Mouse (Mus musculus) 3134 (cell line): Measurements from ENCODE around the gene Dock6.

Source experiments
- DNase-seq: peaks from one replicate; pipeline ENCODE4 v3.0.0-alpha.2; 2011; ENCODE audit warnings: low spot score; ENCODE audit not compliant: insufficient read length; ENCODE audit errors: extremely low read depth

Dock6 gene

GRCm38 (mm10) chr9:21847926-21848325 lies 4.5 kb downstream of the Dock6 start:
- no peak for DNase-seq

- DNase-seq = no peak
Measured at GRCm38 (mm10) chr9:21847425-21847824, 5.0 kb downstream of the Dock6 start.

GRCm38 (mm10) chr9:21846755-21847341 lies 5.6 kb downstream of the Dock6 start:
- DNase-seq = no peak

- DNase-seq = no peak
Measured at GRCm38 (mm10) chr9:21845381-21846080, 6.9 kb downstream of the Dock6 start.

GRCm38 (mm10) chr9:21843086-21843485 lies 9.3 kb downstream of the Dock6 start:
- no peak for DNase-seq

GRCm38 (mm10) chr9:21842391-21842790 lies 10.0 kb downstream of the Dock6 start:
- DNase-seq = no peak

- no peak for DNase-seq
Measured at GRCm38 (mm10) chr9:21841340-21841739, 11.1 kb downstream of the Dock6 start.

GRCm38 (mm10) chr9:21840115-21840787 lies 12.2 kb downstream of the Dock6 start:
- peak; percentile 38 for DNase-seq

- no peak for DNase-seq
Measured at GRCm38 (mm10) chr9:21837690-21838089, 14.7 kb downstream of the Dock6 start.

GRCm38 (mm10) chr9:21835258-21835912 lies 17.1 kb downstream of the Dock6 start, which contains the start of gene Angptl8:
Gene Angptl8, plus strand, starts transcription at chr9:21835510.
- DNase-seq = no peak

- DNase-seq = no peak
Measured at GRCm38 (mm10) chr9:21831558-21832240, 20.7 kb downstream of the Dock6 start.

GRCm38 (mm10) chr9:21830936-21831335 lies 21.5 kb downstream of the Dock6 start:
- no peak for DNase-seq

- no peak for DNase-seq
Measured at GRCm38 (mm10) chr9:21830461-21830850, 22.0 kb downstream of the Dock6 start.

GRCm38 (mm10) chr9:21829834-21830460 lies 22.5 kb downstream of the Dock6 start:
- no peak for DNase-seq

- DNase-seq = no peak
Measured at GRCm38 (mm10) chr9:21824366-21824765, 28.1 kb downstream of the Dock6 start.

GRCm38 (mm10) chr9:21823957-21824356 lies 28.5 kb downstream of the Dock6 start:
- no peak for DNase-seq

- DNase-seq = no peak
Measured at GRCm38 (mm10) chr9:21822686-21823085, 29.7 kb downstream of the Dock6 start.

- no peak for DNase-seq
Measured at GRCm38 (mm10) chr9:21820183-21820582, 32.3 kb downstream of the Dock6 start.

- DNase-seq = no peak
Measured at GRCm38 (mm10) chr9:21819181-21819729, 33.2 kb downstream of the Dock6 start.

- DNase-seq = no peak
Measured at GRCm38 (mm10) chr9:21818561-21818960, 33.9 kb downstream of the Dock6 start.
